Mouse (Mus musculus) stomach, postnatal 0 days (tissue): ENCODE results near the gene Igsf8. TPM values are rescaled to one million over a fixed set of nuclear protein-coding genes. Genes with fewer than 3 reads are reported as not detected.

ENCODE experiments used
- ATAC-seq: fragments of 200-750 bp; cut with Nextera tagmentation; 2 replicates; pipeline ENCODE4 v1.8.0; 2017; ENCODE audit not compliant: low FRiP score, low TSS enrichment
- DNase-seq: peaks from one replicate; pipeline ENCODE4 v3.0.0-alpha.2; 2016; ENCODE audit warnings: low spot score
- H3K27ac ChIP-seq: fragments of 300-500 bp; sonication (generic); replicated peaks from 2 replicates; pipeline ENCODE4 v1.5.1; 2014; ENCODE audit warnings: mild to moderate bottlenecking, control low read depth
- H3K27me3 ChIP-seq: fragments of 300-500 bp; sonication (generic); 2 replicates; pipeline ENCODE4 v1.6.1; 2014; ENCODE audit warnings: low read length; ENCODE audit not compliant: control insufficient read depth, insufficient read depth
- H3K36me3 ChIP-seq: fragments of 300-500 bp; sonication (generic); 2 replicates; pipeline ENCODE4 v1.6.1; 2014; ENCODE audit warnings: low read length, mixed read lengths; ENCODE audit not compliant: control insufficient read depth, insufficient read depth
- H3K4me1 ChIP-seq: fragments of 300-500 bp; sonication (generic); replicated peaks from 2 replicates; pipeline ENCODE4 v1.6.1; 2014; ENCODE audit warnings: antibody characterized with exemption; ENCODE audit not compliant: control insufficient read depth, insufficient read depth
- H3K4me2 ChIP-seq: fragments of 300-500 bp; sonication (generic); replicated peaks from 2 replicates; pipeline ENCODE4 v1.6.1; 2014; ENCODE audit warnings: low read depth, mild to moderate bottlenecking, control low read depth, moderate library complexity
- H3K4me3 ChIP-seq: fragments of 300-500 bp; sonication (generic); 2 replicates; pipeline ENCODE4 v1.5.1; 2014; ENCODE audit warnings: low read depth, low read length, control low read depth
- H3K9ac ChIP-seq: fragments of 300-500 bp; sonication (generic); 2 replicates; pipeline ENCODE4 v1.6.1; 2014; ENCODE audit warnings: mild to moderate bottlenecking, low read length, control low read depth, mixed read lengths
- H3K9me3 ChIP-seq: fragments of 300-500 bp; sonication (generic); 2 replicates; pipeline ENCODE4 v1.6.1; 2016; ENCODE audit warnings: low read length; ENCODE audit not compliant: control insufficient read depth
- CTCF ChIP-seq: IDR thresholded peaks from 2 replicates; pipeline ENCODE4 v1.5.1; 2016; ENCODE audit warnings: antibody characterized with exemption, low read depth, mild to moderate bottlenecking, moderate library complexity
- EP300 ChIP-seq: optimal IDR thresholded peaks from 2 replicates; pipeline ENCODE3; 2016; ENCODE audit warnings: antibody characterized with exemption
- WGBS: fragments of 180-500 bp; shearing (Covaris S2); extraction: QIAGEN DNeasy Blood & Tissue Kit; methylation state at CpG from one replicate; pipeline ENCODE4 v1.1.7; 2014; 5-methylcytosine and 5-hydroxymethylcytosine counted together
- polyA plus RNA-seq: library from polyadenylated mRNA; unstranded; fragments of >200 nt; fragmentation: Nextera tagmentation; extraction: Ambion mirVana; gene quantifications from 2 replicates; pipeline ENCODE4 v1.2.1, GENCODE M21; 2015

Igsf8 gene
- polyA plus RNA-seq, result 19.1 and 19.5 TPM in 2 replicates

DNA sequence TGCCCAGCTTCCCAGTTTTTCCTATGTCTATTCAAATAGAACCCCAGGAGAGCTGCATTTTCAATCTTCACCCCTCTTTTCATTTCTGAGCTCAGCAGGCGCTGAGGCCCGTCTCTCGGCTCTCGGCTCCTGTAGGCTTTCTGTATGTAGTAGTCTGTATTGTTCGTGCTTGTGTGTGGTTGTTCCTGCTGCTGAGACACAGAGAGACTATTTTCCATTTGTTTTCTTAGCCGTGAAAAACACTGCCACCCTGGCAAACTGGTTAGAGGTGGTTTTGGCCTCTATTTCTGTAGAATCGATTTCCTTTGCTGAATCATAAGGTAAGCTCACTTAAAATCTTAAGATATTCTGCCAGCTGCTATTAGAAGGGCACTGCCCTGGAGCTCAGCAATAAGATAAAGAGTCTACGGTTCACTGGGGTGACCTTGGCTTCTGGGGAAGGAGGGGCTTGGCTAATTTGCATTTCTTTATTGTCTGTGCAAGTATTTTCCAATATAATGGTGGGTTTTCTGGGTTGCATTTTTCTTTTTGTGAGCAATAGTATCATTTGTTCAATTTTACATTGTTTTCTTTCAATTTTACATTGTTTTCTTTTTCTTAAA lies at the start of gene Igsf8:
Gene Igsf8 (plus strand): TSS at position 165 of the 602 bp plus-strand sequence.
- Histone ChIP-seq H3K9ac (no peak within 1 kb of the TSS), H3K4me1 (no peaks in the 10 kb centered on the region), H3K9me3 (no peaks in the 10 kb centered on the region), H3K27ac (no peak within 1 kb of the TSS), H3K27me3 (no peaks in the 10 kb centered on the region), H3K4me3 (no peak within 1 kb of the TSS), H3K36me3 (no peaks in the 10 kb centered on the region), H3K4me2 (no peak within 1 kb of the TSS)
- no peak for TF ChIP-seq CTCF
- TF ChIP-seq EP300, result no peak
- ATAC-seq, result no peak
- DNase-seq, result no peak
- whole genome bisulfite sequencing, result 64% methylated on average over 8 of the region's 8 CpGs

DNA sequence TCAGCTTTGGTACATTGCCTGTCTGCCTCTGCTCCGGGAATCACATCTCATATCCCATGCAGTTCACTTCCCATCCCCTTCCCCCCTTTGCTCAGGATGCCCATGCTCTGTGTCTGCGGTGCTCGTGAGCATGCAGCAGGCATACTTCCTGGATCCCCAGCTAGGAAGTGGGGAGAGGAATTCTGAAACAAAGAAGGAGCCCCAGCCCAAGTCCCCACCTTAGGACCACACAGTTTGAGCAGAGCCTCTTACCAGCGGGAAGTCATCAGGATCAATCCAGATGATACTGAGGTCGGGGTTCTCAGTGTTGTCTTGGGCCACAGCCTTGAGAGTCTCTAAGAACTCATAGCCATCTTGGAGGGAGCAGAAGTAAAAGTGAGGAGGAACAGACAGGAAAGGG lies 48.7 kb upstream of the Igsf8 start:
- H3K4me3 ChIP-seq, result no peak overlapping the region
- H3K36me3 ChIP-seq, result no peaks in the 10 kb centered on the region
- peaks cover 5% of the 10 kb centered on the region; the same call in 1 of the 2 replicates for H3K4me1 ChIP-seq
- DNase-seq, result no peak
- TF ChIP-seq EP300 (no peak), CTCF (no peak)
- H3K27ac ChIP-seq, result no peak overlapping the region
- no peak for ATAC-seq
- H3K27me3 ChIP-seq, result no peaks in the 10 kb centered on the region
- no peak overlapping the region for H3K9ac ChIP-seq
- no peak overlapping the region for H3K4me2 ChIP-seq
- WGBS, result 61% methylated on average over 5 of the region's 5 CpGs
- no peaks in the 10 kb centered on the region for H3K9me3 ChIP-seq

DNA sequence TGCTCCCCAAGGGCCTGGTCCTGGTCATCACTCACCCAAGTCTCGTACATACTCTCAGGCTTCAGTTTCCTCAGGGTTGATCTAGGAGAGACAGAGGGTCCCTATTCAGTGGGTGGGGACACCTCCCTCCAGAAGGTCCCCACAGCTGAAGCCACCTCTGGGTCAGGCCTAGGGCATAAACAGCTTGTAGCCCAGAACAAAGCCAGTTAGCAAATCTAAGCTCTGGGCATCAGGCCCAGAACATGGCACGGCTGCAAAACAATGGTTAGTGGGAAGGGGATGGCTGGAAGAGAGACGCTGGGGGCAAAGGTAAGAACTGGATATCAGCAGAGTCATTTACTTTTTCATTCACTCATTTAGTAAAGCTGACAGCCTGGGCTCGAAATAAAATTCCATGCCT lies 47.7 kb upstream of the Igsf8 start:
- 49% methylated on average over 4 of the region's 4 CpGs for WGBS
- no peaks in the 10 kb centered on the region for H3K36me3 ChIP-seq
- H3K4me1 ChIP-seq, result peaks cover 5% of the 10 kb centered on the region; the same call in 1 of the 2 replicates
- no peak overlapping the region for H3K4me2 ChIP-seq
- H3K27ac ChIP-seq, result no peak overlapping the region
- ATAC-seq (no peak), DNase-seq (no peak)
- H3K9ac ChIP-seq, result no peak overlapping the region
- TF ChIP-seq EP300 (no peak), CTCF (no peak)
- no peaks in the 10 kb centered on the region for H3K9me3 ChIP-seq
- H3K4me3 ChIP-seq, result no peak overlapping the region
- H3K27me3 ChIP-seq, result no peaks in the 10 kb centered on the region

DNA sequence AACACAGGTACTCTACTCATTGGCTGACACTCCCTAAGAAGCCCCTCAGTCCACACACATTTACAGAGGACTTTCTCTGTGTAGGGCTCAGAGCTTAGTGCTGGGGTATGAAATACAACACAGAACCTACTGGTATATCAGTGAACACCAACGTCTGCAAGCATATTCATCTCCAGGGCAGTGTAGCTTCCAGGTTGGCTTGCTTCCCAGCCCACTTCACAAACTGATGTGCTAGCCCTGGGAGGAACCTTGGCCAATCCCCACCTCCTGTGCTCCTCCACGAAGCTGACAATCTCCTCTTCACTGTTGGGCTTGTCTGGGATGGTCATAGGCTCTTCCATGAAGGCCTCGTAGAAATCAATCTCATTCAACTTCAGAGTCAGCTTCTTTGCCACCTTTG lies 46.7 kb upstream of the Igsf8 start:
- Histone ChIP-seq H3K36me3 (no peaks in the 10 kb centered on the region), H3K4me3 (no peak overlapping the region), H3K27ac (no peak overlapping the region), H3K9ac (no peak overlapping the region), H3K9me3 (no peaks in the 10 kb centered on the region), H3K27me3 (no peaks in the 10 kb centered on the region), H3K4me1 (peaks cover 5% of the 10 kb centered on the region; the same call in 1 of the 2 replicates), H3K4me2 (no peak overlapping the region)
- 36% methylated on average over 3 of the region's 3 CpGs for WGBS
- DNase-seq (no peak), ATAC-seq (no peak)
- TF ChIP-seq CTCF, result no peak
- TF ChIP-seq EP300, result no peak

DNA sequence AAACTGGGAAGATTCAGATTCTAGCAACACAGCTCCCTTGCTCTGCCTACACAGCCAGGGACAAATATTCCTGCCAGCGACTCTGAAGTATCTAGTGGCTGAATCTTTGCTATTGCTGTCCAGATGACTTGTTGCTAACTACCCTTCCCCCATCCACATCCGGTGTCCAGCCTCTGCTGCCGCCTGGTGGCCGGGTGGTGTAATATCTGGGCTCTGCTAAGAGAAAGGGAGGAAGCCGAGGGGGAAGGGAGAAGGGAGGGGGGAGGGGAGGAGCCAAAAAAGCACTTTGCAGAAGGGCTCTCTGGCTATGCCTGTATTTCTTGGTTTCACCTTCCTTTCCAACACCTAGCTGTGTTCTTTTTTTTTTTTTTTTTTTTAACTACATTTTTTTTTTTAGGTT lies 44.3 kb upstream of the Igsf8 start:
- Histone ChIP-seq H3K4me1 (peaks cover 12% of the 10 kb centered on the region; the same call in 1 of the 2 replicates), H3K27ac (peak overlapping the region; percentile 85), H3K9me3 (no peaks in the 10 kb centered on the region), H3K4me3 (no peak overlapping the region), H3K4me2 (peak overlapping the region; percentile 41), H3K36me3 (no peaks in the 10 kb centered on the region), H3K27me3 (no peaks in the 10 kb centered on the region), H3K9ac (peak overlapping the region; percentile 41; the same call in 1 of the 2 replicates)
- TF ChIP-seq CTCF, result peak; percentile 97
- no peak for TF ChIP-seq EP300
- WGBS, result 0% methylated on average over 5 of the region's 5 CpGs
- ATAC-seq, result peak; percentile 80
- DNase-seq, result peak; percentile 94

DNA sequence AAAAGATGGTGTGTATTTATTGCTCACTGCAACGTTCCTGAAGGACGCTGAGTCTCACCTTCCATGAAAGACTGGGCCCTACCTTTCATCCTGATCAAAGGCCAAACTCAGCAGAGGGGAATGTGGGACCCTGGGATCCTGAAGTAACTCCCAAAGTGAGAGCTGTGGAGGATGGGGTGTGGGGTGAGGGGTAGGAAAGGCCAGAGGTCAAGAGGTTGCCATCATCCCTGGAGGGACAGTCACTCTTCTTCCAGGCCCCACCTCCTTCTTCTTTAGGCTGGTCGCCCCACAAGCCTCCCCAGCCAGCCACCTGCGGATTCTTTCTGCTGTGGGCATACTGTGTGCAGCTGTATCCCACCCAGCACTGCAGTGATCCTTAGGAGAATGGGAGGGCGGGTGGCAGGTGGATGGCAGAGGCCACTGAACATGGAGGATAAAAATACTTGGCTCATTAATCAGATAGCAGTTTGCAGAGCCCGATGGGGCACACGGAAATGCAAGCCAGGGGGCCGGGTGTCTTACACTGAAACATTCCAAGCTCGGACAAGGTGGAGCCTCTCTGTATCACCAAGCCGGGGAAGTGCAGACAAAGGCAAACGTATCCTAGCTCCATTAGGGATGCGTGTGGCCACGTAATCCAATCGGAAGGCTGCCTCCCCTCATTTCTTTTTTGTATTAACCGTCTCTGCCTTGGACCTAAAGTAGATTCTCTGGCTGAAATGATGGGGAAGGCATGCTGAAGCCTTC lies 43.1 kb upstream of the Igsf8 start:
- H3K9me3 ChIP-seq, result no peaks in the 10 kb centered on the region
- no peak for ATAC-seq
- H3K27ac ChIP-seq, result no peak overlapping the region
- no peak overlapping the region for H3K4me2 ChIP-seq
- no peaks in the 10 kb centered on the region for H3K36me3 ChIP-seq
- TF ChIP-seq EP300 (no peak), CTCF (no peak)
- peaks cover 12% of the 10 kb centered on the region; the same call in 1 of the 2 replicates for H3K4me1 ChIP-seq
- H3K27me3 ChIP-seq, result no peaks in the 10 kb centered on the region
- WGBS, result 55% methylated on average over 15 of the region's 15 CpGs
- H3K4me3 ChIP-seq, result no peak overlapping the region
- no peak for DNase-seq
- no peak overlapping the region for H3K9ac ChIP-seq
